Mouse (Mus musculus): ENCODE measurements at regions not wholly inside any gene's neighbourhood (a gene's known extent, or its start where the extent isn't known, plus 50 kb on each side); places are given as distances from the start of the nearest gene placed in this dataset.

DNA sequence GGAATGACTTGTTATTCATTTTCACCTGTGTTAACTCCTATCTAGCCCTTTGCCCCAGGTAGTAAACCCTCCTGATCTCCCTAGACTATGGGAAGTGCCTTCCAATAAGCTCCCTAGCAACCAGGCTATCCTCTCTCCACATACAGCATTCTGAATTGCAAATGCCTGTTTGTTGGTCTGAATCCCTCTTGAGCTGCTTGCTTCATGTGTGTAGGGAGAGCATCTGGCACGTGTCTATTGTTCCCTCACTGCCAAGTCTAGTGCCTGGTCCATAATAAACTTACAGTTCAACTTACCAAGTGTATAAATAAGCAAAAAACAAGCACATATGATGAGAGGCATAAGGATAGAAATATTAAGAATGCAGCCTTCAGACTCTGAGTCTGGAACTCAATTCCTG, 314.5 kb downstream of the Cenpc1 start:
- TF ChIP-seq GABPA (IDR thresholded peaks at IDR 0.05; ENCODE audit: insufficient replicate concordance, low read depth, low read length) (no peak), TBP (conservative IDR thresholded peaks at IDR 0.05; ENCODE audit: low read depth, low read length) (no peak), POLR2AphosphoS2 (IDR thresholded peaks at IDR 0.05; ENCODE audit: low read depth, low read length) (no peak), ZNF384 (IDR thresholded peaks at IDR 0.05; ENCODE audit: low read depth, low read length) (no peak), JUND (conservative IDR thresholded peaks at IDR 0.05; ENCODE audit: low read depth, low read length) (no peak), E2F4 (IDR thresholded peaks at IDR 0.05; ENCODE audit: insufficient replicate concordance, low read depth, low read length) (no peak), MAFK (IDR thresholded peaks at IDR 0.05; ENCODE audit: insufficient replicate concordance, low read length) (no peak), NELFE (IDR thresholded peaks at IDR 0.05; ENCODE audit: low read depth, low read length) (no peak), HCFC1 (IDR thresholded peaks at IDR 0.05; ENCODE audit: low read depth, low read length) (no peak), RCOR1 (conservative IDR thresholded peaks at IDR 0.05; ENCODE audit: low read depth, low read length) (no peak)
- Histone ChIP-seq H3K9ac (ENCODE audit: insufficient read depth, low read depth) (no peak overlapping the region), H3K27ac (ENCODE audit: insufficient read depth, low read depth) (no peak overlapping the region), H3K27me3 (replicated peaks) (no peaks in the 10 kb centered on the region), H3K4me3 (replicated peaks in 1 of 3; ENCODE audit: low read depth in 2 of 3, low read length in 2 of 3, poor library complexity in 1 of 3) (no peak overlapping the region), H3K9me3 (replicated peaks; ENCODE audit: low read length) (no peaks in the 10 kb centered on the region), H3K36me3 (replicated peaks in 1 of 2; ENCODE audit: control insufficient read depth in 1 of 2, insufficient read depth in 1 of 2, low read length in 1 of 2) (no peaks in the 10 kb centered on the region), H3K4me2 (ENCODE audit: insufficient read depth, low read depth, poor library complexity, severe bottlenecking) (no peak overlapping the region), H3K4me1 (ENCODE audit: control insufficient read depth in 1 of 2, insufficient read depth in 2 of 2) (no peaks in the 10 kb centered on the region), H3K79me2 (replicated peaks; ENCODE audit: control insufficient read depth, extremely low read depth, insufficient read depth, poor library complexity, severe bottlenecking) (no peaks in the 10 kb centered on the region)
- dilution Hi-C loops (cut with MboI; ENCODE audit: extremely low pct_ligation_motif_present, extremely low pct_unique_long_range_greater_than_20kb, low sequenced_read_pairs): no loop called here
- in situ Hi-C loops (cut with MboI; ENCODE audit: low pct_ligation_motif_present, low pct_unique_long_range_greater_than_20kb, low sequenced_read_pairs): loop anchor here (25.0 kb wide), 1 partner anchor 164 kb away; no protein-coding TSS in a partner anchor
- no peak for DNase-seq (ENCODE audit: extremely low read depth)

DNA sequence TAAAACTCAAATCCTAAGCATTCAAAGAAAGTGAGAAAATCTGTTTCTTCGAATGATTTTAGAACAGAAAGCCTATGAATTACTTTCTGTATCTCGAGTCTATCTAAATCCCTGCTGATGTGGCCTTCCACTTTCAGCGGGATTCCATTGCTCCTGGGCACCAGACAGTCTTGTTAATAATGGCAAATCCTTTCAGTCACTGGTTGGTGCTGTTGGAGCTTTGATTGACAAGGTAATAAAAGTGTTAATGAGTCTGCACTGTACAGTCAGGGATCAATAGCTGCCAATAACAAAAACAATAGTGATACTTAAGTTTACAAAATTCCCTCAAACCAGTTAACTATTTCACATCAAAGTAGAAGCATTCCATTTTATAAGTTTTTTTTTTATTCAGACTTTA, 335.8 kb downstream of the Cenpc1 start:
- no peaks in the 10 kb centered on the region for H3K27me3 ChIP-seq (replicated peaks)
- H3K4me1 ChIP-seq (ENCODE audit: control insufficient read depth in 1 of 2, insufficient read depth in 2 of 2): no peaks in the 10 kb centered on the region
- DNase-seq (ENCODE audit: extremely low read depth): no peak
- H3K4me2 ChIP-seq (ENCODE audit: insufficient read depth, low read depth, poor library complexity, severe bottlenecking): no peak overlapping the region
- no peak overlapping the region for H3K4me3 ChIP-seq (replicated peaks in 1 of 3; ENCODE audit: low read depth in 2 of 3, low read length in 2 of 3, poor library complexity in 1 of 3)
- H3K9me3 ChIP-seq (replicated peaks; ENCODE audit: low read length): no peaks in the 10 kb centered on the region
- no peak for TF ChIP-seq BHLHE40 (IDR thresholded peaks at IDR 0.05; ENCODE audit: low read depth, low read length)
- no peak for TF ChIP-seq TCF12 (IDR thresholded peaks at IDR 0.05; ENCODE audit: low read depth, low read length)
- dilution Hi-C loops (cut with MboI; ENCODE audit: extremely low pct_ligation_motif_present, extremely low pct_unique_long_range_greater_than_20kb, low sequenced_read_pairs) (no loop called here), in situ Hi-C loops (cut with MboI; ENCODE audit: low pct_ligation_motif_present, low pct_unique_long_range_greater_than_20kb, low sequenced_read_pairs) (no loop called here)
- H3K79me2 ChIP-seq (replicated peaks; ENCODE audit: control insufficient read depth, extremely low read depth, insufficient read depth, poor library complexity, severe bottlenecking): no peaks in the 10 kb centered on the region
- no peak overlapping the region for H3K27ac ChIP-seq (ENCODE audit: insufficient read depth, low read depth)
- H3K36me3 ChIP-seq (replicated peaks in 1 of 2; ENCODE audit: control insufficient read depth in 1 of 2, insufficient read depth in 1 of 2, low read length in 1 of 2): no peaks in the 10 kb centered on the region
- no peak overlapping the region for H3K9ac ChIP-seq (ENCODE audit: insufficient read depth, low read depth)

DNA sequence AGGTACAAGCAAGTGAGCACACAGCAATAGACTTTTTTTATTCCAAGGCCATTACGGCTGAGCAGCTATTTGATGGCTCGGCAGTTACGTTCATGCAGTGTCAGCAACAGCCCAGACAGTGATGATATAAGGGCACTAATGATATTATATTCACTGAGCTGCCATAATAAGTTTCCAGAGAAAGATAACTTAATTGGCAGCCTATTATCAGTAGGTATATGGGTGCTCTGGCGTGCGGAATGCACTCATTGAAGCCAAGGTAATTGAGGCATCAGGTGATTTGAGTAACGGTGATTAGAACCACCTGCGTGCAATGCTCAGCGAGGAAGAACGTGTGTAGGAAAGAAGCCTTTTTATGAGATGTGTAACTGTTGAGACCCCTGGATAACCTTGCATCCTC, 358.0 kb downstream of the Cenpc1 start:
- Histone ChIP-seq H3K27me3 (replicated peaks) (no peaks in the 10 kb centered on the region), H3K27ac (ENCODE audit: insufficient read depth, low read depth) (no peak overlapping the region), H3K4me1 (ENCODE audit: control insufficient read depth in 1 of 2, insufficient read depth in 2 of 2) (no peaks in the 10 kb centered on the region), H3K4me2 (ENCODE audit: insufficient read depth, low read depth, poor library complexity, severe bottlenecking) (no peak overlapping the region), H3K36me3 (replicated peaks in 1 of 2; ENCODE audit: control insufficient read depth in 1 of 2, insufficient read depth in 1 of 2, low read length in 1 of 2) (no peaks in the 10 kb centered on the region), H3K9ac (ENCODE audit: insufficient read depth, low read depth) (no peak overlapping the region), H3K79me2 (replicated peaks; ENCODE audit: control insufficient read depth, extremely low read depth, insufficient read depth, poor library complexity, severe bottlenecking) (no peaks in the 10 kb centered on the region), H3K9me3 (replicated peaks; ENCODE audit: low read length) (no peaks in the 10 kb centered on the region), H3K4me3 (replicated peaks in 1 of 3; ENCODE audit: low read depth in 2 of 3, low read length in 2 of 3, poor library complexity in 1 of 3) (no peak overlapping the region)
- in situ Hi-C loops (cut with MboI; ENCODE audit: low pct_ligation_motif_present, low pct_unique_long_range_greater_than_20kb, low sequenced_read_pairs): no loop called here
- TF ChIP-seq USF1 (IDR thresholded peaks at IDR 0.05; ENCODE audit: low read depth, low read length) (no peak), ETS1 (conservative IDR thresholded peaks at IDR 0.05; ENCODE audit: low read depth, low read length) (no peak), KAT2A (IDR thresholded peaks at IDR 0.05; ENCODE audit: insufficient replicate concordance, low read length) (no peak), MXI1 (IDR thresholded peaks at IDR 0.05; ENCODE audit: low read depth, low read length) (no peak), ZC3H11A (IDR thresholded peaks at IDR 0.05; ENCODE audit: low read depth, low read length) (no peak), MAZ (IDR thresholded peaks at IDR 0.05; ENCODE audit: low read depth, low read length) (no peak)
- dilution Hi-C loops (cut with MboI; ENCODE audit: extremely low pct_ligation_motif_present, extremely low pct_unique_long_range_greater_than_20kb, low sequenced_read_pairs): no loop called here
- no peak for DNase-seq (ENCODE audit: extremely low read depth)

Measured in CH12.LX (cell line).